Mouse (Mus musculus): ENCODE results near the gene Becn1. TPM values are rescaled to one million over a fixed set of nuclear protein-coding genes. Genes with fewer than 3 reads are reported as not detected.

The Becn1 gene
- polyA plus RNA-seq, 1 experiment from 2014 or later, result 152 TPM

DNA sequence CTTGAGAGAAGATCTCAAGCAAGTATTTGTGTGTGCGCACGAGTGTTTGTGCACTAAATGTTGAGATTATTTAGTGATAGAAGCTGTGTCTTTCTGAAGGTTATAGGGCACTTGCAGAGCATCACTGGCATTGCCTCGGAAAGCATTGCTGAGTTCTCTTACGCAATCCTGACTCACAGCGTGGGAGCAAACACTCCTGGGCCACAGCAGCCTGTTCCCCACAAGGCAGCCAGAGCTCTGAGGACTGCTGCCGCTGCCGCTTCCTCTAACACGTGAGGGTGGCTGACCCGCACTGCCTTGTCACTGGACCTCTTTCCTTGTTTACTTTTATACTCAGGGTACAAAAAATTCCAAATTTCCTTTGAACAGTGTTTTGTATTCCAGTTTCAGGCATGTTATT lies 14.8 kb downstream of the Becn1 start:
- no peak overlapping the region for H3K27ac ChIP-seq (ENCODE audit: low read length)
- H3K9ac ChIP-seq (replicated peaks; ENCODE audit: low read depth), result no peak overlapping the region
- ATAC-seq, result peak; percentile 80
- no peaks in the 10 kb centered on the region for H3K27me3 ChIP-seq (replicated peaks; ENCODE audit: insufficient read depth, low read length)
- no peak; the same call in 1 of the 2 replicates for TF ChIP-seq EP300 (IDR thresholded peaks at IDR 0.05)
- no peak for TF ChIP-seq CTCF (IDR thresholded peaks at IDR 0.05)
- H3K4me3 ChIP-seq (ENCODE audit: low read depth, low read length), result no peak overlapping the region
- peak; percentile 83 for DNase-seq (ENCODE audit: low spot score)
- H3K36me3 ChIP-seq (ENCODE audit: insufficient read depth, low read length), result peaks cover 22% of the 10 kb centered on the region
- no peaks in the 10 kb centered on the region for H3K9me3 ChIP-seq (ENCODE audit: low read length)
- H3K4me1 ChIP-seq (ENCODE audit: insufficient read depth, low read depth, low read length), result no peaks in the 10 kb centered on the region
- 46% methylated on average over 9 of the region's 9 CpGs for WGBS
- no peak overlapping the region for H3K4me2 ChIP-seq (replicated peaks; ENCODE audit: low read depth, low read length)

DNA sequence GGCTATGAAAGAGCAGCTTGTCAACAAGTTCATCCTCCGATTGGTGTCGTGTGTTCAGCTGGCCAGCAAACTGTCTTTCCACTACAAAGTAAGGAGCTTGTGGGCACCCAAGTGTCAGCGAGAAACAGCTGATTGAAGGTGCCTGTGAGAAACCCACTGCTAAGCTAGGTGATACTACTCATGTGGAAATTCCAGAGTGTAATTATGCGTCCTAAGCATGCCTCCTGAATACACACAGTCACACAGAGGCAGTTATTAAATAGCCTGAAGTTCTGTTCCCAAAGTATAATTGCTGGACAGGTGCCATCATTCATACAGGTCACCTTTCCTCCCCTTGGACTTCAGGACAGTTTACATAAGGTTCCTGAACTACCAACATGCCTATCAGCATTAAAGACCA lies 18.3 kb downstream of the Becn1 start:
- Histone ChIP-seq H3K4me1 (ENCODE audit: insufficient read depth, low read depth, low read length) (0 out of 2 replicates have a peak, but pooled peaks cover 2% of the 10 kb centered on the region), H3K27me3 (replicated peaks; ENCODE audit: insufficient read depth, low read length) (no peaks in the 10 kb centered on the region), H3K27ac (ENCODE audit: low read length) (no peak overlapping the region), H3K9ac (replicated peaks; ENCODE audit: low read depth) (no peak overlapping the region), H3K4me2 (replicated peaks; ENCODE audit: low read depth, low read length) (no peak overlapping the region), H3K4me3 (ENCODE audit: low read depth, low read length) (no peak overlapping the region), H3K9me3 (ENCODE audit: low read length) (no peaks in the 10 kb centered on the region), H3K36me3 (ENCODE audit: insufficient read depth, low read length) (no peaks in the 10 kb centered on the region)
- WGBS, result 62% methylated on average over 4 of the region's 4 CpGs
- no peak for TF ChIP-seq CTCF (IDR thresholded peaks at IDR 0.05)
- TF ChIP-seq EP300 (IDR thresholded peaks at IDR 0.05), result no peak
- ATAC-seq (no peak), DNase-seq (ENCODE audit: low spot score) (peak; percentile 13)

- no peak for ATAC-seq
- no peaks in the 10 kb centered on the region for H3K36me3 ChIP-seq (ENCODE audit: insufficient read depth, low read length)
- no peak overlapping the region for H3K27ac ChIP-seq (ENCODE audit: low read length)
Measured at GRCm38 (mm10) chr11:101282896-101283295, 19.2 kb downstream of the Becn1 start.

GRCm38 (mm10) chr11:101280837-101281236 lies 21.2 kb downstream of the Becn1 start:
- ATAC-seq (no peak), DNase-seq (ENCODE audit: low spot score) (no peak)
- Histone ChIP-seq H3K9ac (replicated peaks; ENCODE audit: low read depth) (no peak overlapping the region), H3K4me1 (ENCODE audit: insufficient read depth, low read depth, low read length) (peaks cover 14% of the 10 kb centered on the region; the same call in 1 of the 2 replicates), H3K27ac (ENCODE audit: low read length) (no peak overlapping the region), H3K4me2 (replicated peaks; ENCODE audit: low read depth, low read length) (no peak overlapping the region), H3K36me3 (ENCODE audit: insufficient read depth, low read length) (no peaks in the 10 kb centered on the region), H3K27me3 (replicated peaks; ENCODE audit: insufficient read depth, low read length) (no peaks in the 10 kb centered on the region), H3K4me3 (ENCODE audit: low read depth, low read length) (no peak overlapping the region), H3K9me3 (ENCODE audit: low read length) (no peaks in the 10 kb centered on the region)
- WGBS, result 53% methylated on average over 7 of the region's 7 CpGs
- TF ChIP-seq CTCF (IDR thresholded peaks at IDR 0.05), result no peak
- no peak for TF ChIP-seq EP300 (IDR thresholded peaks at IDR 0.05)

More at GRCm38 (mm10) chr11:101282896-101283295, 19.2 kb downstream of the Becn1 start:
- Histone ChIP-seq H3K4me2 (replicated peaks; ENCODE audit: low read depth, low read length) (no peak overlapping the region), H3K4me3 (ENCODE audit: low read depth, low read length) (no peak overlapping the region), H3K9me3 (ENCODE audit: low read length) (no peaks in the 10 kb centered on the region), H3K27me3 (replicated peaks; ENCODE audit: insufficient read depth, low read length) (no peaks in the 10 kb centered on the region), H3K9ac (replicated peaks; ENCODE audit: low read depth) (no peak overlapping the region), H3K4me1 (ENCODE audit: insufficient read depth, low read depth, low read length) (peaks cover 6% of the 10 kb centered on the region; the same call in 1 of the 2 replicates)
- no peak for DNase-seq (ENCODE audit: low spot score)
- 20% methylated on average over 5 of the region's 5 CpGs for WGBS
- no peak for TF ChIP-seq CTCF (IDR thresholded peaks at IDR 0.05)
- TF ChIP-seq EP300 (IDR thresholded peaks at IDR 0.05), result no peak

GRCm38 (mm10) chr11:101279193-101279569 lies 22.9 kb downstream of the Becn1 start:
- H3K4me3 ChIP-seq (ENCODE audit: low read depth, low read length), result peak overlapping the region; percentile 64
- peaks cover 14% of the 10 kb centered on the region; the same call in 1 of the 2 replicates for H3K4me1 ChIP-seq (ENCODE audit: insufficient read depth, low read depth, low read length)
- 52% methylated on average over 14 of the region's 14 CpGs for WGBS
- ATAC-seq (peak; percentile 1; the same call in 1 of the 2 replicates), DNase-seq (ENCODE audit: low spot score) (no peak)
- H3K9ac ChIP-seq (replicated peaks; ENCODE audit: low read depth), result 0 out of 2 replicates have a peak overlapping the region, but pooled peaks have one; percentile 19
- no peaks in the 10 kb centered on the region for H3K36me3 ChIP-seq (ENCODE audit: insufficient read depth, low read length)
- H3K9me3 ChIP-seq (ENCODE audit: low read length), result no peaks in the 10 kb centered on the region
- peak overlapping the region; percentile 55 for H3K4me2 ChIP-seq (replicated peaks; ENCODE audit: low read depth, low read length)
- H3K27ac ChIP-seq (ENCODE audit: low read length), result peak overlapping the region; percentile 57; the same call in 1 of the 2 replicates
- TF ChIP-seq EP300 (IDR thresholded peaks at IDR 0.05), result no peak
- TF ChIP-seq CTCF (IDR thresholded peaks at IDR 0.05), result no peak
- H3K27me3 ChIP-seq (replicated peaks; ENCODE audit: insufficient read depth, low read length), result no peaks in the 10 kb centered on the region

GRCm38 (mm10) chr11:101278223-101279192 lies 23.6 kb downstream of the Becn1 start, which contains the start of the genes Cntd1 and Coa3:
Gene Cntd1, plus strand, starts transcription at chr11:101279012.
Gene Coa3, minus strand, starts transcription at chr11:101279114.
- Histone ChIP-seq H3K27me3 (replicated peaks; ENCODE audit: insufficient read depth, low read length) (no peaks in the 10 kb centered on the region), H3K4me2 (replicated peaks; ENCODE audit: low read depth, low read length) (peak within 1 kb of the TSS; percentile 55), H3K9ac (replicated peaks; ENCODE audit: low read depth) (peak within 1 kb of the TSS; percentile 37), H3K4me1 (ENCODE audit: insufficient read depth, low read depth, low read length) (peaks cover 14% of the 10 kb centered on the region; the same call in 1 of the 2 replicates), H3K4me3 (ENCODE audit: low read depth, low read length) (peak within 1 kb of the TSS; percentile 64), H3K27ac (ENCODE audit: low read length) (peak within 1 kb of the TSS; percentile 74), H3K9me3 (ENCODE audit: low read length) (no peaks in the 10 kb centered on the region), H3K36me3 (ENCODE audit: insufficient read depth, low read length) (no peaks in the 10 kb centered on the region)
- DNase-seq (ENCODE audit: low spot score) (peak; percentile 97), ATAC-seq (peak; percentile 93)
- WGBS, result 4% methylated on average over 45 of the region's 45 CpGs
- TF ChIP-seq EP300 (IDR thresholded peaks at IDR 0.05) (no peak), CTCF (IDR thresholded peaks at IDR 0.05) (no peak; the same call in 1 of the 2 replicates)

Measured in lung, postnatal 0 days (tissue).